Mouse (Mus musculus) CH12.LX (cell line): Measurements from ENCODE around the gene Ranbp9. TPM values are rescaled to one million over a fixed set of nuclear protein-coding genes. Genes with fewer than 3 reads are reported as not detected.

ENCODE experiments used
- DNase-seq: peaks from one replicate; pipeline ENCODE4 v3.0.0-alpha.2; 2013; ENCODE audit errors: extremely low read depth
- H3K27ac ChIP-seq: 2 replicates; pipeline ENCODE4 v1.5.1; 2012; ENCODE audit warnings: low read depth, mild to moderate bottlenecking, control low read depth, moderate library complexity; ENCODE audit not compliant: insufficient read depth
- H3K27me3 ChIP-seq: replicated peaks from 2 replicates; pipeline ENCODE3; 2012; ENCODE audit warnings: inconsistent platforms
- H3K36me3 ChIP-seq, 2 experiments: replicated peaks in 1 of 2; 2 replicates each; pipeline versions ENCODE3 to v1.6.1; 2012; ENCODE audit warnings: inconsistent platforms in 1 of 2, low read length in 1 of 2, mild to moderate bottlenecking in 1 of 2, mixed read lengths in 1 of 2, moderate library complexity in 1 of 2; ENCODE audit not compliant: control insufficient read depth in 1 of 2, insufficient read depth in 1 of 2
- H3K4me1 ChIP-seq, 2 experiments: 2 replicates each; pipeline ENCODE4 v1.6.1; 2012; ENCODE audit warnings: inconsistent platforms in 1 of 2, moderate library complexity in 1 of 2; ENCODE audit not compliant: insufficient read depth in 2 of 2, control insufficient read depth in 1 of 2
- H3K4me2 ChIP-seq: 2 replicates; pipeline ENCODE4 v1.6.1; 2012; ENCODE audit warnings: low read depth, mild to moderate bottlenecking, control low read depth; ENCODE audit not compliant: poor library complexity, insufficient read depth, severe bottlenecking
- H3K4me3 ChIP-seq, 3 experiments: fragments of 150-350 bp in 1 of 3; sonication (generic) in 1 of 3; replicated peaks in 1 of 3; 2 replicates each; pipeline versions ENCODE3 to v1.5.1; 2011 to 2012; ENCODE audit warnings: low read depth in 2 of 3, low read length in 2 of 3, mild to moderate bottlenecking in 2 of 3, moderate library complexity in 2 of 3, control low read depth in 1 of 3, improper control_type of control experiment in 1 of 3, inconsistent platforms in 1 of 3, mixed read lengths in 1 of 3; ENCODE audit not compliant: poor library complexity in 1 of 3
- H3K79me2 ChIP-seq: replicated peaks from 2 replicates; pipeline ENCODE4 v1.6.1; 2012; ENCODE audit warnings: mild to moderate bottlenecking, moderate library complexity; ENCODE audit not compliant: control insufficient read depth, poor library complexity, insufficient read depth, severe bottlenecking; ENCODE audit errors: extremely low read depth
- H3K9ac ChIP-seq: 2 replicates; pipeline ENCODE4 v1.6.1; 2012; ENCODE audit warnings: low read depth, mild to moderate bottlenecking, control low read depth, moderate library complexity; ENCODE audit not compliant: insufficient read depth
- H3K9me3 ChIP-seq: replicated peaks from 2 replicates; pipeline ENCODE3; 2012; ENCODE audit warnings: low read length, inconsistent platforms, mixed read lengths
- BHLHE40 ChIP-seq: IDR thresholded peaks from 2 replicates; pipeline ENCODE4 v1.6.1; 2011; ENCODE audit warnings: mild to moderate bottlenecking, low read depth, low read length, improper control_type of control experiment
- CHD2 ChIP-seq: IDR thresholded peaks from 2 replicates; pipeline ENCODE4 v1.6.1; 2011; ENCODE audit warnings: low read length, improper control_type of control experiment
- CTCF ChIP-seq, 2 experiments: IDR thresholded peaks in 1 of 2; conservative IDR thresholded peaks in 1 of 2; 2 replicates each; pipeline ENCODE4 v1.5.1; 2011 to 2012; ENCODE audit warnings: low read depth in 2 of 2, low read length in 2 of 2, improper control_type of control experiment in 1 of 2, inconsistent platforms in 1 of 2, mild to moderate bottlenecking in 1 of 2, moderate library complexity in 1 of 2
- EP300 ChIP-seq: IDR thresholded peaks from 2 replicates; pipeline ENCODE4 v1.6.1; 2011; ENCODE audit warnings: low read length, improper control_type of control experiment
- GABPA ChIP-seq: IDR thresholded peaks from 2 replicates; pipeline ENCODE4 v1.6.1; 2012; ENCODE audit warnings: low read depth, low read length, improper control_type of control experiment, inconsistent platforms; ENCODE audit not compliant: insufficient replicate concordance
- HCFC1 ChIP-seq: IDR thresholded peaks from 2 replicates; pipeline ENCODE4 v1.6.1; 2012; ENCODE audit warnings: low read depth, mild to moderate bottlenecking, inconsistent platforms, low read length, improper control_type of control experiment
- JUN ChIP-seq: IDR thresholded peaks from 2 replicates; pipeline ENCODE4 v1.6.1; 2011; ENCODE audit warnings: low read depth, mild to moderate bottlenecking, low read length, improper control_type of control experiment, moderate library complexity; ENCODE audit not compliant: insufficient read depth
- MAFK ChIP-seq: IDR thresholded peaks from 2 replicates; pipeline ENCODE4 v1.6.1; 2011; ENCODE audit warnings: low read length, improper control_type of control experiment; ENCODE audit not compliant: insufficient replicate concordance
- MAX ChIP-seq: IDR thresholded peaks from 2 replicates; pipeline ENCODE4 v1.6.1; 2011; ENCODE audit warnings: low read length, improper control_type of control experiment
- MAZ ChIP-seq: IDR thresholded peaks from 2 replicates; pipeline ENCODE4 v1.6.1; 2012; ENCODE audit warnings: low read depth, mild to moderate bottlenecking, inconsistent platforms, low read length, improper control_type of control experiment, moderate library complexity
- MYC ChIP-seq: IDR thresholded peaks from 2 replicates; pipeline ENCODE4 v1.6.1; 2011; ENCODE audit warnings: low read depth, mild to moderate bottlenecking, improper control_type of control experiment, low read length
- NELFE ChIP-seq: IDR thresholded peaks from 2 replicates; pipeline ENCODE4 v1.6.1; 2011; ENCODE audit warnings: low read depth, low read length, improper control_type of control experiment
- POLR2A ChIP-seq: IDR thresholded peaks from 2 replicates; pipeline ENCODE4 v1.6.1; 2011; ENCODE audit warnings: low read depth, mild to moderate bottlenecking, improper control_type of control experiment, low read length
- POLR2AphosphoS2 ChIP-seq: IDR thresholded peaks from 2 replicates; pipeline ENCODE4 v1.6.1; 2011; ENCODE audit warnings: low read depth, low read length, improper control_type of control experiment
- RCOR1 ChIP-seq: conservative IDR thresholded peaks from 2 replicates; pipeline ENCODE4 v1.6.1; 2012; ENCODE audit warnings: low read depth, mild to moderate bottlenecking, inconsistent platforms, low read length, improper control_type of control experiment
- TCF12 ChIP-seq: IDR thresholded peaks from 2 replicates; pipeline ENCODE4 v1.6.1; 2014; ENCODE audit warnings: low read depth, mild to moderate bottlenecking, inconsistent platforms, low read length, improper control_type of control experiment
- ZC3H11A ChIP-seq: IDR thresholded peaks from 2 replicates; pipeline ENCODE4 v1.6.1; 2012; ENCODE audit warnings: low read depth, mild to moderate bottlenecking, inconsistent platforms, low read length, improper control_type of control experiment
- ZNF384 ChIP-seq: IDR thresholded peaks from 2 replicates; pipeline ENCODE4 v1.6.1; 2012; ENCODE audit warnings: low read depth, low read length, improper control_type of control experiment, inconsistent platforms
- dilution Hi-C: fragments of 300-500 bp; cut with MboI; formaldehyde crosslinking; loops from 2 replicates; pipeline ENCODE4 v1.14.3; 2020; ENCODE audit warnings: low sequenced_read_pairs; ENCODE audit not compliant: extremely low pct_unique_long_range_greater_than_20kb, extremely low pct_ligation_motif_present
- in situ Hi-C: fragments of 300-500 bp; cut with MboI; formaldehyde crosslinking; loops from 3 replicates; pipeline ENCODE4 v1.14.3; 2019; ENCODE audit warnings: low sequenced_read_pairs, low pct_ligation_motif_present, low pct_unique_long_range_greater_than_20kb, mixed read lengths
- polyA plus RNA-seq: library from polyadenylated mRNA; unstranded; fragments of >175 nt; gene quantifications from 2 replicates; pipeline ENCODE4 v1.2.1, GENCODE M21; 2012; ENCODE audit warnings: low read depth; ENCODE audit not compliant: insufficient read length
- total RNA-seq, 2 experiments: library from RNA; depleted of rRNA; stranded (reverse); fragments of 300-350 nt in 1 of 2; fragments of >200 nt in 1 of 2; gene quantifications; 2 replicates each; pipeline ENCODE4 v1.2.3; 2012 to 2014

Gene Ranbp9
- total and polyA plus RNA-seq, 3 experiments, result 22.0 to 37.6 (median 31.8) TPM

- Histone ChIP-seq H3K9me3 (no peaks in the 10 kb centered on the region), H3K27ac (no peak overlapping the region), H3K27me3 (no peaks in the 10 kb centered on the region), H3K79me2 (peaks cover 3% of the 10 kb centered on the region), H3K9ac (no peak overlapping the region)
- TF ChIP-seq MAX (no peak), JUN (no peak), CHD2 (no peak), MAZ (no peak), EP300 (no peak), HCFC1 (no peak), RCOR1 (no peak), ZNF384 (no peak), BHLHE40 (no peak), POLR2AphosphoS2 (no peak), MYC (no peak), POLR2A (no peak), ZC3H11A (no peak), GABPA (no peak), NELFE (no peak), TCF12 (no peak)
- TF ChIP-seq, all 38 proteins: peak for 0
- dilution Hi-C loops (no loop called here), in situ Hi-C loops (no loop called here)
- H3K4me1 ChIP-seq, result peaks cover 6 to 7% of the 10 kb centered on the region in 2 experiments; a peak in 3 of 4 replicates
- H3K36me3 ChIP-seq, result no peaks in the 10 kb centered on the region
- H3K4me2 ChIP-seq, result no peak overlapping the region
- DNase-seq, result no peak
- H3K4me3 ChIP-seq, result no peak overlapping the region
Measured at GRCm38 (mm10) chr13:43485278-43485976, 4.3 kb upstream of the Ranbp9 start.

DNA sequence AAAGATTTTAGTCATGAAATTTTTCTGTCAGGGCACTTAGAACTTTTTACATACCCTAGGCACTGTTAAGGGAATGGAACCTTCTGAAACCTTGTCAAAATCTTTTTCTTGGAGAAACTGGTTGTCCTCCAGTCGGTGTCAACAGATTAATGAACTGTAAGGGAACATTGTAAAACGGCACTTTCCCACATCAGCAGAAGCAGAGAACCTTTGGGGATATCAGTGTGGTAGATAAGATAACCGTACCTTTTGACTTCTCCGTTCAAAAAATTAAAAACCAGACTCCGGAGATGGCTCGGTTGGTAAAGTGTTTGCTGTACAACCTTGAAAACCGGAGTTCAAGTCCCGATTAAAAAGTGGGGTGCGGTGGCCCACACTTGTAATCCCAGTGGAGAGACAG, 1.7 kb upstream of the Ranbp9 start:
- TF ChIP-seq CTCF (conservative IDR thresholded peaks at IDR 0.05 in 1 of 2, IDR thresholded peaks at IDR 0.05 in 1 of 2; ENCODE audit: low read depth in 2 of 2, low read length in 2 of 2) (no peak), MAX (no peak), MAFK (no peak)
- in situ Hi-C loops, result no loop called here
- H3K79me2 ChIP-seq, result peaks cover 26% of the 10 kb centered on the region
- dilution Hi-C loops, result no loop called here
- H3K36me3 ChIP-seq, result no peaks in the 10 kb centered on the region
- no peak overlapping the region for H3K27ac ChIP-seq
- H3K9ac ChIP-seq, result no peak overlapping the region
- H3K9me3 ChIP-seq, result no peaks in the 10 kb centered on the region
- H3K4me3 ChIP-seq, result no peak overlapping the region
- peaks cover 6 to 15% of the 10 kb centered on the region in 2 experiments for H3K4me1 ChIP-seq
- no peaks in the 10 kb centered on the region for H3K27me3 ChIP-seq
- no peak for DNase-seq
- no peak overlapping the region for H3K4me2 ChIP-seq
